Mouse (Mus musculus) frontal cortex, postnatal 36 days (tissue): ENCODE measurements around the gene Myh15.
A peak's percentile ranks its signal among the peaks of the same experiment; 100 is the strongest.

Experiments
- DNase-seq, 2 experiments: peaks; one replicate each; pipeline ENCODE4 v3.0.0; 2022; ENCODE audit warnings: low spot score in 2 of 2

Myh15 gene

DNA sequence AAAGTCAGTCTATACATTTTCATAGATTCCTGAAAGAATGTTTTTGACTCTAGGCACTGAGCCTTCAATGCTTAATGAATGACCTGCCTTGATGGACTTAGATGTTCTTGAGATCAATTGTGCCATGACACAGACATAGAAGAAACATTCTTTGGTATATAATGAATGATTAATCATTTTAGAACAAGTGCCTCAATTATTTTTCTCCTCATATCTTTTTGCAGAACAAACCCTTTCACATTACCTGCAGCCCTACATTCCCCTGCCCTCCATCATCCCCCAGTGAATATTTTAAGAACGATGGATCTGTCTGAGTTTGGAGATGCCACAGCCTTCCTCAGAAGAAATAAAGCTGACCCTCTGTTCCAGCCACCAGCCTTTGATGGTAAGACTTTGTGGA, at the start of gene Myh15:
Gene Myh15, plus strand, starts transcription at position 301 of the 400 bp plus-strand sequence.
- DNase-seq, result no peak

DNA sequence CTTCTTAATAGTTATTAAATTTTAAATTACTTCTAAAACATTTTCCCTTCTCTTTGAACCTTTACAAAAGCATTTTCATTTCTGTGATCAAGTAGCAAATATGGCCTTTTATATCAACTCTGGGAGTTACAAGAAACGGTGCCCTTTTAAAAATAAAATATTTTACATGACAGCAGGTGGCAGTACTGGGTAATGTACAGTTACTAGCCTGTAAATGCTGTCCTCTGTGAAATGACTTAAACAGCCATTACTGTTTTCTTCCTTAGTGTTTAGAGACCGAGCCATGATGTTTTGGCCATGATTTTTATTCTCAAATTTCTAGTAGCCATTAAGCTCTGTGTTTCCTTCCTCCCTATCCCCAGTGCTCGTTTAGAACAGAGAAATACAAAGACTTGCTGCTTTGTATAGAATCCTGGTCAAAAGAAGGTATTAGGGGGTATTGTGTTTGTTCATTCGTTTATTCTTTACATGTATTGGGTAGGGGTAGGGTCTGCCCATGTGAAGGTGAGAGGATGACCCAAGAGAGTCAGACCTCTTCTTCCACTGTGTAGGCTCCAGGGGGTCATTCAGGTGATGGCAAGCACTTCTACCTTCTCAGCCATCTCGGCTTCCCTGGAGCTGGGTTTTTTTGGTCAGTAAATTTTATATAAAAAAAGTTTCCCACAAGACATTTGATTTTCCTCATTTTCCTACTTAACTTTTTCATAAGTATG, 40.5 kb upstream of the Myh15 start:
- DNase-seq, result no peak

DNA sequence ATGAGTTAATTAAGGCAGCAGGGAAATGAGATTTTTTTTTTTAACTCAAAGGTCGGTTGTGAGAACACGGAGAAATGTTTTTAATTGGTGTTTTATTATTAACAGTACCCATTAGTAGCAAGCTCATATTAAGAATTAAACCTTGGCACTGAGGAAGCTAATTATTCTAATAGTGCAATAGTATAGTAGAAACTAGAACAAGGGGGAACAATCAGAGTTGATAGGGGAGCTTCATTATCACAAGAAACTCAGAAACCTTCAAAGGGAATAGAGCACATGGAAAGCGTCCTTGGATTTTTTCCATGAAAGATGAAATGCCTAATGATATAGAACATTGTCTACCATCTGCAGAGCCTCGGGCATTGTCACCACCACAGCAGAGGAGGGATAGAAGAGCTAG, 21.4 kb upstream of the Myh15 start:
- DNase-seq, result no peak

DNA sequence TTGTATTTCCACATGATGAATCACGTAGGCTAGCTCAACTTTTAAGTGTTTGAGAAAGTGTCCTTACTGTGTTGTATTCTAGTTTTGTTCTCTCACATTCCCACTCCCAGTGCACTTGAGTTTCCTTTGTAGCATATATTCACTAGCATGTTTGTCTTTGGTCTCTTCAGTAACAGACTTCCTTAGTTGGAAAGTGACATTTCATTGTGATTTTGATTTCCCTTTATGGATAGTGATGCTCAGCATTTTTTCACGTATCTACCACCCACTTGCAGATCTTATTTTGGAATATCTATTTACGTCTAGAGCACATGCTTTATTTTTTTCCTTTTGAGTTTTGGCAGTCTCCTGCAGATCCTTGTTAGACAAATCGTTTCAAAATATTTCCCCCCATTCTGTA, 19.5 kb upstream of the Myh15 start:
- DNase-seq, result no peak

DNA sequence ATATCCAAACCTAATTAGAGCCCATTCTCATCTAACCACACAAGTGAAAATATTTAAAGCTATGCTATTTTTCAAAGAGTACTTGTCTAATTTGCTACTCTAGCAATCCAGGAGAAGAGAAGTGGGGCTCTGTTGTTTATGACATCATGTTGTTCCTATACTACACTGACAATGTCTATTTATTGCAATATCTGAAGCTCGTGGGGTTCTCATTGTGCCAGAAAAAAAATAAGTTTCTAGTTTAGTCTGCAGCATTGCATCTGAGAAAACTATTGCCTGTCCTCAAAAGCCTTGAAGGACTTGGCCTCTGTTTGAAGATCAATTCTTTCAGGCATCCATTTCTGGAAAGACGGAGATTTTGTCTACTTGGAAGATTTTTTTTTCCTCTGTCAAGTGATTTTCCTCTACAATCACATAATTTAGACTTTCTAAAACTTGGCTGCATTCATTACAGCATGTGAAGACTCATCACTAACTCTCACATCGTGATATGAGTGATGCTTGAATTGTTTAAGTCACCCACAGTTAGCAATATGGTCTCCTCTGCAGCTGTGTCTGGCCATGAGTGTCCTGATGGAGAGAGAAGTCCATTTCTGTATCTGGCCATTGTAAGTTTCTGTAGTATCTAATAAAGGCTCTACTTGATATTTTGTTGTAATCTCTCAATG, 16.6 kb upstream of the Myh15 start:
- DNase-seq, result no peak

DNA sequence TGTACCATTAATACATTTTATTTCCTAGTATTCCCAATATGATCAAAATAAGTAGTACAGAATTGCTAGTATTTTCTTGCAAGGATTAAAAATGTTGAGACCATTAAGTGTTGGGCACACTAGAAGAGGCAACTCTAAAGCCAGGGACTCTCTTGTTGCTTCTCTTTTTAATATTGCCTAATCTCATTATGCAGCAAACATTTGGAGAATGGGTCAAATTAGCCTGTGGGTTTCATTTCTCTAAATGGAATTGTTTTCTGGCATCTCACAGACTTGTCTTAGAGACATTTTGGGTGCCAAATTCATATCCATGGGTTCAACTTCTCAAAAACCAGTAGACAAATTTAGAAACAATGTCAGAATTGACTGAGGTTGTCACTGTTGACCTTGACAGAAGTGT, 8.1 kb upstream of the Myh15 start:
- DNase-seq, result no peak

DNA sequence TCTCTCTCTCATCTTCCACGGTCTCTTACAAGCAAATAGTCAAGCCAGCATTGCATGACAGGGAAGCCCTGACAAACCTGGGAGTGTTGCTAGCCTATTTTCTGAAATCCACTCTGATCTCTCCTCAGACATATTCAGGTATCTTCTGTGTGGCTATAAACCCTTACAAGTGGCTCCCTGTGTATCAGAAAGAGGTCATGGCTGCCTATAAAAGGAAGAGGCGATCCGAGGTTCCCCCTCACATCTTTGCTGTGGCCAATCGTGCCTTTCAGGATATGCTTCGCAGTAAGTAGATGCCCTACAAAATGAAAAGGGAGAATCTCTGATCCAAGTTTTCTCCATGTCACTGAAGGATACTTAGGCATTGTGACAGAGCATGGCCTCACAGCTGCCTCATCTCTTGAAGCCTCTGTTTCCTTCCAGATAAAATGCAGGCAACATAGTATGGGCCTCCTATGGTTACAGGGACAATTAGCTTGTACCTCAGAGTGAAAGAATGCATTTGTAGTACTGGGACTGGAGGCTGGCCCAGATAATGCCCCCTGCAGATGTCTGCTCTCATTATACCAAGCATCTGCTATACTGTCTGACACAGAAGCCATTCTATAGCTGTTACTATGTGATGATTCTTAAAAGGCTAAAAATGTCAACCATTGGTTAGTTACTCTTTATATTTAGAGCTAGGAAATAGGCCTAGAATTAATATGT, 12.1 kb downstream of the Myh15 start:
- DNase-seq, result no peak

DNA sequence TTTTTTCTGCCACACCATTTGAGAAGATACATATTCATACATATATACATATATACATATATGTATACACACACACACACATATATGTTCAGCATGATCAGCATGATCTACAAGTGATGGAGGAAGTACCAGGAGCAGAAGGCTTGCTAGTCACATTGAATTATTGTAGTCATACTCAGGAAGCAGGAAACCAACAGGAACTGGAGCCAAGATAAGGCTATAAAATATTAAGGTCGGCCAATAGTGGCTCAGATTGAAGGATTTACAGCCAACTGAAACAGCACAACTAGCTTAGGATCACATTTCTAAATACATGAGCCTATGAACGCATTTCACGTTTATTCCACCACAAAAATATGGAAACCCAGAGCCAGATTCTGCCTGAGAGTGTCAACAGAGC, 14.0 kb downstream of the Myh15 start:
- no peak for DNase-seq

DNA sequence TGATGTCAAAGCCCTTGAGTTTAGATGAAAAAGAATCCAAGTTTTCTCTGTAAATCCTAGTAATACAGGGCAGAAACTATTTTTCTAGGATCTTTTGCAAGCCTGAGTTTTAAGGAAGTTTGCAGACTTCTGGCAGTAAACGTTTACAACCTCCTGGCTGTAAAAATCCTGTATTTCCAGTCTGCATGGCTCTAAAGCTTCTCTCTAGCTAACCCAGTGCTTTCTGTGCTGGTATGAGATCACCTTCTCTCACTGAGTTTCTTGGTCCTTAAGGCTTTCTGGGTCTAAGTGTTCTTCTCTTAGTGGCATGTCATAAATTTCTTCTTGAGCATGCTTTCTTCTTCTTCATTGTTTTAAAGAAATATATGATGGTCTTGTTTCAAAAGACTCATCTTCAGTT, 70.7 kb downstream of the Myh15 start:
- DNase-seq, result no peak

DNA sequence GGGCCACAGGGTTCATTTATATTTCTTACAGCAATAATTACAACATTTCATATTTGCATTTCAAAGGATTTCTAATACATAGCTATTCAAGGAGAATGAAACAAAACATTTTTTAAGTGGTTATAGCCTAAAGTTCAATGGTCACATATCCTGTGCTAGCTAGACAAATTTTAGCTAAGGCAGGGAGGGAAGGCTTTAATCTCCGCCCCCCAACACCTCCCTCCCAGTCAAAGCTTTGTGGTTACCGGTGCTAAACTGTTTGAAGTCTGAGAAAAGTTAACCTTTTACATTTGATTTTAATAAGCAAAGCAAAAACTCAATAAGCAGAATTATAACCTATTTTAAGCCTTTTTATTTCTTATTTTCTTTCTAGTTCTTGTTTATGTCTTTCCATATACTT, 98.9 kb downstream of the Myh15 start:
- no peak for DNase-seq

DNA sequence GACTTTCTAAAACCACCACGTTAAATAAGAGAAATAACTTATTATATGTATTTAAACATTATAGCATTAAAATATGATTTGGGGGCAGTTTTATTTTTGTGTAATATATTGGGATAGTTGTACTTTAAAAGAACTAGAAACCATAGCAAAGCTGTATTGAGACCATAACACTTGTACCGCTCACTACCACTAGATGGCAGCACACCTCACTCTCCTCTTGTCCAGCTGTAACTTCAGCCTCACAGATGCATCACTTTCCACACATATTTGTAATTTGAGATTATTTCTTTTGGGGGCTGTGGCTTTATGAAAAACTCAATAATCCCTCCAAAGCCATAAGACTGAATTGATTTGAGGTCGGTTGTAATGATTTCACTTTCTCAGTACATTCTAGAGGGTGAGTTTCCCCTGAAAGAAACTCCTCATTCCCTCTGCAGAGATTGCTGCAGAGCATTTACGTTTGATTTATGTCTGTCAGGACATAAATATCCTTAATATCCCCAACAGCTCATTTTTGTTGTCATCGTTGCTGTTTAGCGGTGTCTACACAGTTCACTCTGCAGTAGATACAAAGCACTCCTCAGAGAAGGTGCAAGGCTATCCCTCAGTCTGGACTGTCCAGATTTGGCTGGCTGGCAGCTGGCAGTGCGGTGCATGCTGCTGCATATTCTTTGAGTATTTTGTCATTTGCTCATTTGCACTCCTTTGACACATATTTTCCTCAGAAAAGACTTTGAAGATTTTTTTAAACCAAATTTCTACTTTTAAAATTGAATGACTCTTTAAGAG, 107.3 kb downstream of the Myh15 start:
- peak; percentile 61 to 79 for DNase-seq

DNA sequence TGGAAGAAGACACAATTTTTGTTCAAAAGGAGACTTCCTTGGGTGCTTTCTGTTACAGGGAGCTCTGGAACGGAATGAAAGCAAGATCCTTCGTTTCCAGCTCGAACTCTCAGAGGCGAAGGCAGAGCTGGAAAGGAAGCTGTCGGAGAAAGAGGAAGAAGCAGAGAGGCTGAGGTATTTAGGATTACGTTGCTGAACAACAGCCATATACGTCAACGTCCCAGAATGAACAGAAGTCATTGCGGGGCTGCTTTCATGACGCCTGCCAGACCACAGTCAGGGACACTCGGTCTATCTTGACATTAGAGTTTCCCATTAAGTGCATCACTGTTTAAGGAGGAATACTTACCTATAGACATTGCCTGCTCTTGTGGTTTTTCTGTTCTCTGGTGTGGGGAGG, 108.4 kb downstream of the Myh15 start:
- DNase-seq, result no peak

DNA sequence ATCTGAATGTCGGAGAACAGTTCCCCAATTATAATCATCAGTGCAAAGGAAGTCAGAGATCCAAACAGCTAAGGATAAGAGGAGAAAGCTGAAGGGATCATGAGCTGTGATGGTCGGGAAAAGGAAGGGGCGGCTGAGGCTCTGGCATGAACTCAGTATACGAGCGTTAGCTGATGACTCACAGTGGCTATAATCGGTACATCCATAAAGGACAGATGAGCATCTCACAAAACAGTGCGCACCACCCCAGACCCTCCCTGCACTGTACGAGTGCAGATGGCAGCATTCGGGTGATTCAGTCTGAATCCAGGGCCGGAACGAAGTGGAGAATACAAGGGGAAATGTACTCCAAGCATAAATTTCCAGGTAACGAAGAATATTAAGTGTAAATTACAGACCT, 110.0 kb downstream of the Myh15 start:
- DNase-seq, result peak; percentile 23 to 30

DNA sequence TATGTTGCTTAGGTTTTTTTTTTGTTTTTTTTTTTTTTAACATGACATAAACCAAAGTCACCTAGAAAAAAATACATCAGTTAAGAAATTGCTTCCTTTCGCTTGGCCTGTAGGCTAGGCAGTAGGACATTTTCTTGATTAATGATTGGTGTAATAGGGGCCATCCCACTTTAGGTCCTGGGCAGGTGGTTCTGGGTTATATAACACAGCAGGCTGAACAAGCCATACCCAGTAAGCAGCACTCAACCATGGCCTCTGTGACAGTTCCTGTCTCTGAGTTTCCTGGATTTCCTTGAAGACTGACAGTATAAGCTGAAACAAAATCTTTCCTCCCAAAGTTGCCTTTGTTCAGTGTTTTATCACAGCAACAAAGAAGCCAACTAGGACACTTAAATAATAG, 117.8 kb downstream of the Myh15 start:
- DNase-seq, result no peak

DNA sequence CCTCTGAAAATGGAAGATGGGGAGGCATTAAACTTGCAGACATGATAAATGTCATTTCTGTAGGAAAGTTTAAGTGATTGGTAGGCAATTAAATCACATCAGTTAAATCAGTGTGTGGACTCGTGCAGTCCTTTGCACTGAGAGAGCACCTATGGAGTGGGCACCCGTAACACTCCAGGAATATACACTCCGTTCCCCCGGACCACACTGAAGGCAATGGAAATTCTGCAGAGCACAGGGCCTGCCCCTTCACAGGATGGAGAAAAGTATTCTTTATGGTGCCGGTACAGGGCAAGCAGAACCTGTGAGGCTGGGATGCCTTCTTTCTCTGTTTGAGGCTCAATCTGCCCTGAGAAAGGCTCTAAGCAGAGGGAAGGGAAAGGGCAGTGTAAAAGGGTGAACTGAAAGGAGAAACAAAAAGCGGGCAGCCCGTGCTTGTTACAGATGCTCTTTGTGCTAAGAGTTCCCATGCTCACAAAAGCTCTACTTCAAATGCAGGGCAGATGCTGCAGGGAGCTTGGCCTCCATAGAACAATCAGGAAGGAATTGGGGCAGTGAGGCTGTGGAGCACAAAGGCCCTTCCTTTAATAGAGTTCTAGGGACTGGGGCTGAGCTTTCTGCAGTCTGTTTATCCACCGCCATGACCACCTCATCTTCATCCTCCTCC, 118.6 kb downstream of the Myh15 start:
- DNase-seq, result peak in 1 of 2 experiments; percentile 19

DNA sequence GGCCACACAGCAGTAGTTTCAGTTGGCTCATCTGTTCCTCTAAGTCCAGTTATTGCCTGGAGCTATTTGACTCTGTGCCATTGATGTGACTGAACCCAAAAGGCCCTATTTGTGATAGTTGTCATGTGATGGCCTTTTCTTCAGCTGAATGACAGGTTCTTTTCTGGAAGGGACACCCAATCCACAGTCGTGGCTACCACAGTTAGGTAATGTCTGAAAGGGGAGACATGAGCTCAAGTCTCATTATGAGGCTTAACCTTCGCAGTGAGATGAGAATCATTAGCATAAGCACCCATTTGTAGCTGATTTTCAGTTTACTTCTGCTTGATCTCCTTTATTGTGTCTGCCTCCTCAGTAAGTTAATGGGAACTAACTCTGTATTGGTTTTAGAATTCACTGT, 136.2 kb downstream of the Myh15 start:
- DNase-seq, result no peak

DNA sequence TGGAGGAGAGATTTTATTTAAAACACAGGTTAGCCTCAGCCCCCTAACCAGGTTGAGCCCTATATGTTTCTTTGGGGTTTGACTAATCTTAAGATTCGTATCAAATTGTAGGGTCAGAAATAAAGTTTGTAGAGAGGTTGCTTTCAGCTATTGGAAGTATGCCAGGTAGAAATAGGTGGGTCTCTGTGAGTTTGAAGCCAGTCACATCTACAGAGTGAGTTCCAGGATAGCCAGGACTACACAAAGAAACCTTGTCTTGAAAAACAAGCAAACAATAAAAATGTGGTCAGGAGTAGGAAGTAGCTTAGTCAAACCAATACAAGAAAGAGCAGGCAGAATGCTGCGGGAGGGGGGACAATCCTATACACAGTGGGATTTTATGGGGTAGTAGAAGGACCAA, 136.7 kb downstream of the Myh15 start:
- DNase-seq, result no peak

DNA sequence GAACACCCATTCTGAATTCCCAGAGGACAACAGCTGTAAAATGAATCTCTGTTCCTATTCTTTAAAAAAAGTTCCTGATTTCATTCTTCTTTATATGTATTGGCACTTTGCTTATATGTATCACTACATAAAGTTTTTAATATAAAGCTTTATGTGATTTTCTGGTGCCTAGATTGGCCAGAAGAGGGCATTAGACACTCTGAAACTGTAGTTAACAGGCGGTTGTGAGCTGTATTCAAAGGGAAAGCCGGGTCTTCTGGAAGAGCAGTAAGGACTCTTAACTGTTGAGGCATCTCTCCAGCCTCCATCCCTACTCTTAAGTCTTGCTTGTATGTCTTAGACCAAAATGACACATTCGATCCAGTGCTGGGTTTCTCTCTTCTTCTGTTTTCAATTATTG, 139.0 kb downstream of the Myh15 start:
- no peak for DNase-seq

DNA sequence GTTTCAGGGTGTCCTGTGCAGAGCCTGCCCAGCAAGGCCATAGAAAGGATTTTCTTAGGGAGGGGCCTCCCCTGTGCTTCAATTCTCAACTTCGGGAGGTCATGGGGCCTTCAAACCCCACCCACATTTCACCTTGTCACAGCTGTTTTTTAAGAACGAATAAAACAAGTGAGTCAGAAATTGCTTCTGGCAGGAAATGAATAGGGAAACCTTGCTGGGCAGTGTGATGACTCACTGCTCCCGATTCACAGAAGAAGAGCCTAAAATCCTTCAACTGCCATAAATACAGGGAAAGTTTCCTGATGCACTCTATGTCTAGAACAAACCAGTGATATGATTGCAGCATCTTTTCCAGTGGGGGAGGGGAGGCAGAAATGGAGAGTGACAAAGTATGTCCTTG, 140.7 kb downstream of the Myh15 start:
- peak in 1 of 2 experiments; percentile 18 for DNase-seq

DNA sequence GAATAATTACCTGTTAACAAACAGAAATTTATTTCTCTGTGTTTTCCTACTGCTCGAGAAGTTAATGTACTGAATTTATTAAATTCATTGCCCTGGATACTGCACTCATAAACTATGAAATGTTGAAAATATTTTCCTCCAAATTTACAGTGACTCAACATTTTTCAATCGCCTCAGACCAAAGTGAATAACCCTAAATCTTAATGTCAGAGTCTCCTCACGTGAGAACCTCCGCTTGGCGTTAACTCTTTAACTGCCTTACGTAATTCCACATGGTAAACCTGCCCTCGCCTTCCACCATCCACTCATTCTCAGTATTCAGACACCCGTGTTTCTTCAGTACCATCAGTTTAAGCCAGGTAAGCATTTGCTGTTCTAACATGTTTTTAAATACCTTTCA, 166.4 kb downstream of the Myh15 start:
- DNase-seq, result no peak

DNA sequence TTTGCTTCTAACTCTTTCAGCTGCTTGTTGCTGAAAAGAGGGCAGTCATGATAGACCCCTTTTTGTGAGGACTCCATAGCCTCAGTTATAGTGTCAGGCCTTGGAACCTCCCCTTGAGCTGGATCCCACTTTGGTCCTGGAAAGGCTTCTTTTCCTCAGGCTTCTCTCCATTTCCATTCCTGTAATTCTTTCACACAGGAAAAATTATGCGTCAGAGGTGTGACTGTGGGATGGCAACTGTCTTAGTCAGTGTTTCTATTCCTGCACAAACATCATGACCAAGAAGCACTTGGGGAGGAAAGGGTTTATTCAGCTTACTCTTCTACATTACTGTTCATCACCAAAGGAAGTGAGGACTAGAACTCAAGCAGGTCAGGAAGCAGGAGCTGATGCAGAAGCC, 186.2 kb downstream of the Myh15 start:
- peak in 1 of 2 experiments; percentile 9 for DNase-seq
